11 mouse cellular contexts compared by ENCODE assay signal in the genomic region with DNA sequence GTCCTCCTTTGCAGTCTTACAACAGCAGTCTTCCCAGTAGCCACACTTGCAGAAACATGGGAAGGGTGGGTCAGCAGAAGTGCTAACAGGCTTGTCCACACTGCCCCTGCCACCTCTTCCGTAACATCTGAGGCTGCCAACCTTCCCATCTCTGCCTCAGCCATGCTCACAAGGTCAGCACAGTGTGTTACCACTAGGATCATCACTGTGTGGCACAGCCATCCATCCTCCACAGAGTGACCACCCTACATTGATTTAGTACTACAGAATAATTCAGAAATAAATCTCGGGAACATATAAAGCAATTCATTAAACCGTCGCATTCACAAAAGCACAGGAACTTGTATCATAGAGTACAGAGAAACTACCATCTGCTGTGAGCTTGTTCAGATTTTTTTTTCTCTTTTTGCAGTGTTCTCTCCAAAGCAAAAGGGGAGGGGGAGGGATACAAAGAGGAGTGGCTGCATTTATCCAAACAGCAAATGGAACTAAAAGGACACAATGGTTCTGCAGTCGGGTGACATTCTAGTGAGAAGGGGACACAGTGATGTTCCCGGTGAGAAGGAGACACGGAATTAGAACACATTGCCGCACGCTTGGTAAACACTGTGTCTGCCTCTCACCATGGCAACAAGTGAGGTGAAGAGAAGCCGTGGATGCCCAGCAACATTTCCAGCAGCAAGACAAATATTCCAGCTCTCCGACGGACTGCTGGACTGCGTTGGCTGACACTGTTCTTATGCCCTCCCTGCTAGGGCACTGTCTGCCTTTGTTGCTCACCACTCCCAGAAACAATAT.
A peak's percentile ranks its signal among the peaks of the same experiment; 100 is the strongest.
DNase-seq lines count a peak whose midpoint lies in the region; ATAC-seq lines count a peak whose summit lies in the region.
"Had no signal": no experiment of that assay in that cellular context is flagged by ENCODE, and none has a peak within 500 bp of the region (broad histone marks: within the 10 kb centered on the region; RNA-seq: fewer than 3 reads in every experiment).

No protein-coding gene starts in this region.

- H3K4me2 ChIP-seq in heart, embryonic 16.5 days (ENCODE audit: low read depth, low read length): no peak overlapping the region
- peak overlapping the region; percentile 19; the same call in 1 of the 2 replicates for H3K4me2 ChIP-seq in forebrain, embryonic 15.5 days (replicated peaks)
- H3K4me2 ChIP-seq in hindbrain, embryonic 14.5 days (replicated peaks): peak overlapping the region; percentile 22; the same call in 1 of the 2 replicates
- H3K4me2 ChIP-seq in neural tube, embryonic 13.5 days: no peak overlapping the region
- H3K4me2 ChIP-seq in liver, embryonic 12.5 days: no peak overlapping the region
- H3K4me2 ChIP-seq: lung, embryonic 14.5 days had no signal

- H3K36me3 ChIP-seq in heart, embryonic 16.5 days (ENCODE audit: control insufficient read depth, insufficient read depth): no peaks in the 10 kb centered on the region
- no peaks in the 10 kb centered on the region for H3K36me3 ChIP-seq in forebrain, embryonic 15.5 days
- no peaks in the 10 kb centered on the region for H3K36me3 ChIP-seq in hindbrain, embryonic 14.5 days (replicated peaks; ENCODE audit: control insufficient read depth, insufficient read depth)
- H3K36me3 ChIP-seq in neural tube, embryonic 13.5 days: no peaks in the 10 kb centered on the region
- no peaks in the 10 kb centered on the region for H3K36me3 ChIP-seq in liver, embryonic 12.5 days
- H3K36me3 ChIP-seq: G1E had no signal

- H3K4me3 ChIP-seq in heart, embryonic 16.5 days (ENCODE audit: low read length): no peak overlapping the region
- no peak overlapping the region for H3K4me3 ChIP-seq in forebrain, embryonic 15.5 days
- H3K4me3 ChIP-seq in hindbrain, embryonic 14.5 days (replicated peaks; ENCODE audit: low read length): no peak overlapping the region
- H3K4me3 ChIP-seq in neural tube, embryonic 13.5 days: no peak overlapping the region
- no peak overlapping the region for H3K4me3 ChIP-seq in liver, embryonic 12.5 days
- H3K4me3 ChIP-seq: myocyte had no signal

- H3K9me3 ChIP-seq in heart, embryonic 16.5 days (replicated peaks; ENCODE audit: control insufficient read depth, low read length): no peaks in the 10 kb centered on the region
- H3K9me3 ChIP-seq in forebrain, embryonic 15.5 days: no peaks in the 10 kb centered on the region
- H3K9me3 ChIP-seq in hindbrain, embryonic 14.5 days (ENCODE audit: control insufficient read depth, low read length): no peaks in the 10 kb centered on the region
- no peaks in the 10 kb centered on the region for H3K9me3 ChIP-seq in neural tube, embryonic 13.5 days
- H3K9me3 ChIP-seq in liver, embryonic 12.5 days (replicated peaks): no peaks in the 10 kb centered on the region
- H3K9me3 ChIP-seq: G1E had no signal

- peak overlapping the region; percentile 62 for H3K27ac ChIP-seq in heart, embryonic 16.5 days (ENCODE audit: low read length)
- no peak overlapping the region for H3K27ac ChIP-seq in forebrain, embryonic 15.5 days (replicated peaks)
- H3K27ac ChIP-seq in hindbrain, embryonic 14.5 days: no peak overlapping the region
- no peak overlapping the region for H3K27ac ChIP-seq in neural tube, embryonic 13.5 days (replicated peaks)
- H3K27ac ChIP-seq in liver, embryonic 12.5 days: no peak overlapping the region

- ATAC-seq in heart, embryonic 16.5 days (replicated peaks; ENCODE audit: extremely low read depth, insufficient read depth, low FRiP score): 0 out of 2 replicates have a peak, but pooled peaks have one; percentile 32
- ATAC-seq in forebrain, embryonic 15.5 days (replicated peaks): peak; percentile 55
- ATAC-seq in hindbrain, embryonic 14.5 days (ENCODE audit: low FRiP score): peak; percentile 65; the same call in 1 of the 2 replicates
- ATAC-seq in neural tube, embryonic 13.5 days (ENCODE audit: low read depth): peak; percentile 64; the same call in 1 of the 2 replicates
- no peak for ATAC-seq in liver, embryonic 12.5 days

- no peaks in the 10 kb centered on the region for H3K27me3 ChIP-seq in heart, embryonic 16.5 days (ENCODE audit: control insufficient read depth, insufficient read depth, low read length)
- H3K27me3 ChIP-seq in forebrain, embryonic 15.5 days: no peaks in the 10 kb centered on the region
- H3K27me3 ChIP-seq in hindbrain, embryonic 14.5 days (ENCODE audit: control insufficient read depth, insufficient read depth, low read length): 0 out of 2 replicates have a peak, but pooled peaks cover 4% of the 10 kb centered on the region
- no peaks in the 10 kb centered on the region for H3K27me3 ChIP-seq in neural tube, embryonic 13.5 days
- H3K27me3 ChIP-seq in liver, embryonic 12.5 days (replicated peaks): no peaks in the 10 kb centered on the region

- 49% methylated on average over 13 of the region's 13 CpGs for whole genome bisulfite sequencing in heart, embryonic 16.5 days
- 44% methylated on average over 13 of the region's 13 CpGs for WGBS in forebrain, embryonic 15.5 days
- WGBS in hindbrain, embryonic 14.5 days: 25% methylated on average over 13 of the region's 13 CpGs
- 36% methylated on average over 13 of the region's 13 CpGs for WGBS in neural tube, embryonic 13.5 days
- 78% methylated on average over 13 of the region's 13 CpGs for WGBS in liver, embryonic 12.5 days (ENCODE audit: insufficient replicate concordance)

- no peak for DNase-seq in heart, adult 18-20 months
- no peak for DNase-seq in hindbrain, embryonic 14.5 days (ENCODE audit: low spot score)
- DNase-seq in adrenal gland, adult 8-10 months: no peak
- DNase-seq: adrenal gland, postnatal 25 days; lung, embryonic 14.5 days had no signal

- H3K9ac ChIP-seq in heart, embryonic 16.5 days (ENCODE audit: low read length): no peak overlapping the region
- H3K9ac ChIP-seq in forebrain, embryonic 15.5 days (replicated peaks): no peak overlapping the region
- no peak overlapping the region for H3K9ac ChIP-seq in hindbrain, embryonic 14.5 days
- no peak overlapping the region for H3K9ac ChIP-seq in neural tube, embryonic 13.5 days
- no peak overlapping the region for H3K9ac ChIP-seq in liver, embryonic 12.5 days
- H3K9ac ChIP-seq: lung, embryonic 14.5 days had no signal

- peaks cover 34% of the 10 kb centered on the region for H3K4me1 ChIP-seq in heart, embryonic 16.5 days (ENCODE audit: control insufficient read depth, insufficient read depth, low read length)
- peaks cover 19% of the 10 kb centered on the region for H3K4me1 ChIP-seq in forebrain, embryonic 15.5 days
- H3K4me1 ChIP-seq in hindbrain, embryonic 14.5 days (replicated peaks; ENCODE audit: control insufficient read depth, insufficient read depth, low read length): peaks cover 11% of the 10 kb centered on the region; the same call in 1 of the 2 replicates
- peaks cover 15% of the 10 kb centered on the region; the same call in 1 of the 2 replicates for H3K4me1 ChIP-seq in neural tube, embryonic 13.5 days (replicated peaks)
- no peaks in the 10 kb centered on the region for H3K4me1 ChIP-seq in liver, embryonic 12.5 days

Comparison
In these comparisons a context has a peak if more than half of its experiments do, and no peak if none do; other contexts are left out.
1. H3K4me2 ChIP-seq: peak in forebrain, embryonic 15.5 days (single experiment) and hindbrain, embryonic 14.5 days (single experiment); none in heart, embryonic 16.5 days (single experiment), neural tube, embryonic 13.5 days (single experiment) and liver, embryonic 12.5 days (single experiment).